Mouse (Mus musculus): ENCODE results near the gene Dagla.

Gene Dagla

DNA sequence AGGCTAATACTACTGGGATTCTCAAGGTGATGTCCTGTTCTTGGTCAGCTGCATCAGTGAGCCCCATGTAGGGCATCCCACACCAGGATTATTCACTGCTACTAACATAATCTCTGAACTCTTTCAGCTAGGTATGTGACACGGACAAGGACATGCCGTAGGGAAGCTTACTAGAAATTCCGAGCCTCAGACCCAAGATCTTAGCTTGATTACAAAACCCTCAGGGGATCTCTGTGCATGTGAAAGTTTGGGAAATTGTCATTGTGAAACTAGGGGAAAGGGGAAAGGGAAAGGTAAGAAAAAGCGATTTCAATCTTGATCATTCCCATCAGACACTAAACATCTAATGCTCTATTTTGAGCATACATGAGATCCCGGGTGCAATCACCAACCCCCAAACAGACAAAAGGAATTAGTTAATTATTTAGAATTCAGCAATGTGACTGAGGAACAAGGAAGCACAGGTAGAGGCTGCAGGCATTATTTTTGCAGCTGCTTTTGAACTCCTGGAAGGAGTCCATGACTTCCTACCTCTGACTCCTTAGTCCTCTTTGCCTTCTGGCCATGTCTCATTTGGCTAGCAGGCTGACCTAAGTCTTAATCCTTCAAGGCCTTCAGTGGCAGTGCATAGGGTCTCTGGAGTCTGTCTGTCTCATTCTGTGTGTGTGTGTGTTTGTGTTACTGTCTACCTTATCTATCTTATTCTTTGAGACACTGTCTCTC lies 2.0 kb upstream of the Dagla start:
- no peak for DNase-seq

DNA sequence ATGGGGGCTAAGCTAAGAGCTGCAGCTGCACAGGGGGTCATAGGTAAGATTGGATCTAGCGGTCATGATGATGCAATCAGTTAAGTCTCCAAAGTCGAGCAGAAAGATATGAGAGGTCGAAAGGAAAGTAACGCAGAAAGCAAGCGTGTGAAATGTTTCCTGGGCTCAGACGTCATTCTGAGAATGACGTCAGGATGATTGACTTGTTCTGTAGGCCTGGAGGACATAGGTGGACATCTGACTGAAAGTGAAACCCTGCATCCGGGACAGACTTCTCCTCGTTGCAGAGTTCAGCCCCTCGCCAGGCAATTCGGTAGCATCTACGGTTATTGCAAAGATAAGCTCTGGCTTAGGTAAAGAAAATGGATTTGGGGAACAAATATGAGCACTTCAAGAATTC lies 963 bp upstream of the Dagla start:
- no peak for DNase-seq

DNA sequence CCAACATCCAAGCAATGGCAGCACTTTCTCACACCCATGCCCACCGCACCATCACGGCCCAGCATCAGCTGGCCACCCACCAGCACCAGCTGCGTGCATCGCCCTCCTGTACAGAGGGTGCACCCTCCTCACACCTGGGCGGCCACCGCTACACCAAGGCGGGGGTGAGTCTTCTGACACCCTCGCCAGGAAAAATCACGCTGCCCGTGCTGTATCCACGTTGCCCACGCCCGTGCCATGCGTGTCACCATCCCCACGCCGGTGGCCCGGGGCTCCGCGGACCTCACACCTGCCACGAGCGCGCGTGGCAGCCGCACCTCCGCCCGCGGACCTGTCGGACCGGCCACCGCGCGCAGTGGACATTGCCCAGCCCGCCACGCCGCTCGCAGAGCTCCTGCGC lies 282 bp downstream of the Dagla start:
- DNase-seq, result no peak

DNA sequence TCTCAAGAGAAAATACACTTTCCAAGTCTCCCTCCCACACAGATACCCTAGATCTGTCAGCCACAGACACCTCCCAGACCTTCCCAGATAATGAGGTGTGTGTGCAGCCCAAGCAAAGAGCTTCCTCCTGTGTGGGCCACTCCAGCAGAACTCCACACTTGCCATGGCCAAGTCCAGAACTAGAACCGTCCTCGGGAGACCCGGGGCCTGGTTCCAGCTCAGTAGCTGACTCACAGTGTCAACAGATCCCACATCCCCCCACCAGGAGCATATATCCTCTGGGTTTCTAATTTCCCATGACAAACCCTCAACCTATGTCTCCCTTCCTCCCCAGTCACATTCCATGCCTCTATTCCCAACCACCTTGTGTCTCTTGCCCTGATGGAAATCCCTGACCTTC lies 1.8 kb downstream of the Dagla start:
- no peak for DNase-seq

DNA sequence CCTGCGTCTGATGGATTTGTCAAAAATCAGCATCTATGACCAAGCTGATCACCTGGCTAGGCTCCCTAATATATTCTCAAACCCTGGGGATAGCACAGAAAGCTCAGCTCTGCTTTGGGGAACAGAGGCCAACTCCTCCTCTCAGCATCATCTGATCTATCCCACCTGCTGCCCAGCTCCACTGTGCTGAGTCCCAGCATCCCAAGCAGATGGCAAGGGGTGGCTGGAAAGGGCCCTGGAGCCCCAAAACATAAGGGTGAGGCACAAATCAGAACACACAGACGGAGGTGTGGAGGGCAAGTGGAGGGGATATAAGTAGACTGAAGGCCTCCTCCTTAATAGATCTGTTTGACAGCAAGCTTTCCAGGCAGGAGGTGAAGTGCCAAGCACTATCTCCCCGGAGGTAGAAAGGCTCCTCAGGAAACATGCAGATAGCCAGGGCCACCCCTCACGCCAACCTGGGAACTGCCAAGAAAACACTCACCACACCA lies 2.8 kb downstream of the Dagla start:
- no peak for DNase-seq

DNA sequence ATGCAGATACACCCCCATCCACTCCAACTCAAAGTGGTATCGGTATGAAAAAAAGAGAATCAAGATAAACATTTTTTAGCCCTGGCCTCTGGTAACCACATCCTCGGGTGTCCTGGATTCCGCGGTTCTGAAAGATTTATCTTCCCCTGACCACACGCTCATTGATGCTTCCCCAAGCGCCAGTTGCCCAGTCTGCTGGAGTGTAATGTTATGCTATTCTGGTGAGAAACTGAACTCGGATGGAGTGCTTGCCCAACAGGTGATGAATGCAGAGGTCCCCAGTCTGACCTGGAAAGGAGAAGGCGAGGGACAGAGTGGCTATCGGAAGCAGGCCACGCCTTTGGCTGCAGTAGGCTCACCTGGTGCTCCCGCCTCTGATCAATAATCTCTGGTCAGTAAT lies 3.4 kb downstream of the Dagla start:
- DNase-seq, result no peak

DNA sequence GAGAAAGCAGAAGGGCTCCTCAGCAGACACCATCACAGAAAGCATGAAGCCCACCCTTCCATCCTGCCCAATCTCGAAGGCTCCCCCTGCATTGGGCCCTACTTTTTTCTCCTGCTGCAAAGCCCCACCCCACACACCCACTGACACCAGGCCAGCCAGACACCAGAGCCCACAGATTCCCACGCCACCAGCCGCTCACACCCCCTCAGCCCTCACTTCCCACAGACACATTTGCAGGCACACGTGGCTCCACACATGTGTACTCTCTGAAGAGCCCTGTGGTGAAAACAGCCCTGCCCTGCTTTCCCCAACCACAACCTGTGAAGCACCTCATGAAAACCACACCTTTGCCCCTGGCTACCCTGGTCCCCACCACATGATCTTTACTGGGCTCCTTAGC lies 3.9 kb downstream of the Dagla start:
- no peak for DNase-seq

DNA sequence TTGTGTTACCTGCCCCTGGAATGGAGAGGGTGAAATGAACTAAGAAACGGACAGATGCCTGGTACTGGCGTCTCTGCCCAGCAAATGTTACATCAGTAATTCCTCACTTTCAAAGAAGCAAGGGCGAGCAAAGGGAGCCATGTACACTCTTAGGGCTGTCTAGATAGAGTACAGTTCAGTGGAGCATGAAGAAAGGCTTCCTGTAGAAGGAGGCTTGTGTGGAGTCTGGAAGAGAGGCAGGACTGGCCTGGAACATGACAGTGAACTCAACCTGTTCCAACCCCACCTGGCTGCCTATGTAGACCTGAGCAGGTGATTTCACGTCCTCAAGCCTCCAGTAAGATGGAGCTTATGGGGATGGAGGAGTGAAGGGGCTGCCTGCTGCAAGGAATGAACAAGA lies 6.4 kb downstream of the Dagla start:
- no peak for DNase-seq

DNA sequence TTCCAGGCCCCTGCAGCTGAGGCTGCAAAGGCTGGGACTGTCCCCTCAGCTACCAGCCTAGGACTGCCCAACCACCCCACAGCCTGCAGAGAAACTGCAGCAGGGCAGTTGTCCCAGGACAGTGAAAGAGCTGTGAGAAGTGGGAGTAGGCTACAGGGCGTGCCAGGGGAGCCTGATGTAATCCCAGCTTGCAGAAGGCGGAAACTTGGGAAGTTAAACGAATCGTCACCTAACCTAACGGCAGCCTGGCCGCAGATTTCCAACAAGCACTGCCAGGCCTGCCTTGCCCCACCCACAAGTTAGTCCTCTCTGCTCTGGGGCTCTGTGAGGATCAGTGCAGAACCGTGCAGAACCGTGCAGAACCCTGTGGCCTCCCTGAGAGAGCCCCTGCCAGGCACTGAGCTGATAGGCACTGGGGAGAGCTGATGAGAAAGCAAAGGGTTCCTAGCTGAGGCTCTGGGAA lies 7.6 kb downstream of the Dagla start:
- no peak for DNase-seq

DNA sequence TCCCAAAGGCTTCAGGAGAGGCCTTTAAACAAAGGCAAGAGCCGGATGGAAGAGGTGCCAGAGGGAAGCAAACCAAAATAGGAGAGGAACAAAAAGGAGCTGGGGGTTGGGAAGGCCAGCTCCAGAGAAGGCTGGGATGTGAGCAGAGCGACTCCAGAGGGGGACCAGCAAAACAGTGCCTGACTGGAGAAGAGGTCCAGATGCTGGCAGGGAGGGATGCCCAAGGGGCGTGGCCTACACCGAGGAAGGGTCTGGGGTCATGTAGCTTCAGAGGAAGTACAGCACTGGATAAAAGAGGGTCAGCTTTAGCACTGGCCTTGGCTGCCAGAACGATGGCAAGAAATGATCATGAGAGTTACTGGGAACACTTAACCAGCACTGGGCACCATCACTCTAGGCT lies 8.4 kb downstream of the Dagla start:
- no peak for DNase-seq

DNA sequence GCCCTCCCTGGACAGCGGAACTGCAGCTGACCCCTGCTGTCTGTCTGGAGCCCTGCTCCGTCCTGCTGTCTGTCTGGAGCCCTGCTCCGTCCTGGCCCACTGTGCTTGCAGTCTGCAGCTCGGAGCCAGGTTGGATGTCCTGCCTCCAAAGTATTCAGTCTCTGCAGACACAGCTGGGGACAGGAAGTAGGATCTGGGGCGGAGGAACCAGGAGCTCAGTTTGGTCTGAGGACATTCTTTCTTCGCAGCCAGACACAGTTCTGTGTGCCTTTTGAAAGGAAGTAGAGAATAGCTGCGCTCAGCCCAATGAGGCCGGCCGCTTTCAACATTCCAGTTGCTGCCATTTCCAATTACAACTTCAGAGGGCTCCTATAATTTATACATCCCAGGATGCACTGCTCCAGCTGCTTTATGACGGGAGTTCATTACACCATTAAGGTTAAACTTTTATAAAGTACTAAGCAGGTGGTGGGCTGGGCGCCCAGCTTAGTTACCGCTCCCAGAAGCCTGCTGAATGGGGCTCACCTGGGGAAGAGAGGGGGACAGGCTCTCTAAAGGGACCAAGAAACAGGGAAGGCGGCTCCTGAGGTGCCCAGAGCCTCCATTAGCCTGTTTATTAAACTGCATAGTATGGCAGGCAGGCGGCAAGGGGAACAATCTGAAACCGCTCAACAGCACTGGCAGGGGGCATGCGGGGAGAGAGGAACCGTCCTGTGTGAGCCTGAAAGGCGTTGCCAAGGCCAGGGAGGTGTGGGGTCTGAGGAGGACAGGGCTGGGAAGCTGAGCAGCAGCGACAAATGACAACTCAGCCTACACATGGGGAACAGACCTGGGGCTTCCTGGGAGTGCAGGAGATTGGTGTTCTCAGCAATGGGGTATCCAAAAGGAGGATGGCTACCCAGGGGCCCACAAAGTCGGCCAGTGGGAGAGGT lies 9.8 kb downstream of the Dagla start:
- no peak for DNase-seq

DNA sequence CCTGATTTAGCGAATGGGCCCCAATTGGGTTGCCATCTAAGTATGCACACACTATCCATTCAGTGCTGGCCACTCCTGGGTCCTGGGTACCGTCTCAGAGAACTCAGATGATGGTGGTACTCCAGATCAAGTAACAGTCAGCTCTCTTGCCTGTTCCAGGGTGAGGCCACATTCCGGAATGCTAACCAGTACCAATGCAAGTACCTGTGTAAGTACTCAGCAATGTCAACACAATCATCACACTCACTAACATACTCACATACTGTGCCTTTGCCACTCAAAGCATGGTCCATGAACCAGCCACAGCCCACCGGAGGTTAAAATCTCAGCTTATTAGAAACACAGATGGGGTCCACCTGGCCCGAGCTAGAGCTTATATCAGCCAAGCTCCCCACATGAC lies 10.7 kb downstream of the Dagla start:
- DNase-seq, result no peak

DNA sequence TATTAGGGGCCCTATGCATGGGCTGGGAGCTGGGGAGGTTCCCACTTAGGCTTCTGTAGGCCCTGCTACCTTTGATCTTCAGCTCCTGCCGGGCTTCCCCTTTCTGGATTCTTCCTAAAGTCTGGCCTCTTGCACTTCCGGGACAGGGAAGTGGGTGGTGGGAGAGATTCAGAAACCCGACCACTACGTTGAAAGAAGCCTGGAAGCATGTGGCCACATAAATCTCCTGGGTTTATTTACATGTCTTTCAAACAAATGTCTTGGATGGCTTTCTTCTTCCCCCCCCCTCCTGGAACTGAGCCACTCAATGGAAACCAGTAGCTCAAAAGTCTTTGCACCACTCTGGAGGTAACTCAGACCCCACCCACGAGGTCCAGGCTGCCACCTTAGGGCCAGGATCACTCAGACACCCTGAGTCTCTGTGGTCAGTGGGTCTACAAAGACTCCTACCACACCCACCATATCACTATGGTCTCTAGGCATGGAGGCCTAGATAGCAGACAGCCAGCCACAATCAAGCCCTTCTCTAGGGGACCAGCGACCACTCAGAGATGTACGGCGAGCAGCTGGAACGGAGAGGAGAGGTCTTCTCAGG lies 12.7 kb downstream of the Dagla start:
- no peak for DNase-seq

DNA sequence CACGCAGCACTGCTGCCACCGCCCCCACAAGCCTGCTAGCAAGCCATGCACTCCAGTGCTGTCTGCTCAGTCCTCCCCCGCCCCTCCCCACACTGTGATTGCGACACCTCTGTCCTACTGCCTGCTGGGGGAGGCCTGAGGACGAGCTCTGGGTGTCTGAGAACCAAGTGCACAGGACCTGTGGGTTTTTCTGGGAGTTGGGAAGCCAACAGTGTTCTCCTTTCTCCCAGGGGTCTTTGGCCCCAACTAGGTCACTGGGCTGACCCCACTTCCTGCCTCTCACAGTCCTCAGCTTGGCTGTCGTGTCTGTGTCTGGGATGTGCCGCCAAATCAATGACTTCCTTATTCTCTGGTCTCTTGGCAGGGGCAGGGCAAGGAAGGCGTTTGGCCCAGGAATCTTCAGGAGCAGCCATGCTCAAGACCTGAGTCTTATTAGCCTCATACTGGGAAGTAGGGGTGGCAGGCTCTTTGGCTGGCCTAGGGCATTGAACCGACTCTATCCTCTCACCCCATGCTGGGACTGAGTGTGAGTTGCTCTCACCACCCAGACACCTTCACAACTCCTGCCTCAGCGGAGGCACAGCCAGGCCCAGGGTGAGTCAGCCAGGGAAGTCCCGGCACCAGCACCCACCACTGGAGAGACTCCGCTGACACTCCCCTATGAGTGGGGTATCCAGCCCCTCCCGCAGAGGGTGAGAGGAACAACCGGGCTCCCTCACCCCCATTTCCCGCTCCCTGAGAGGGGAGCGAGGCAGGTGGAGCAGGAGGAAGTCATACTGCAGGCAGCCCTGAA lies 14.3 kb downstream of the Dagla start:
- DNase-seq, result no peak

DNA sequence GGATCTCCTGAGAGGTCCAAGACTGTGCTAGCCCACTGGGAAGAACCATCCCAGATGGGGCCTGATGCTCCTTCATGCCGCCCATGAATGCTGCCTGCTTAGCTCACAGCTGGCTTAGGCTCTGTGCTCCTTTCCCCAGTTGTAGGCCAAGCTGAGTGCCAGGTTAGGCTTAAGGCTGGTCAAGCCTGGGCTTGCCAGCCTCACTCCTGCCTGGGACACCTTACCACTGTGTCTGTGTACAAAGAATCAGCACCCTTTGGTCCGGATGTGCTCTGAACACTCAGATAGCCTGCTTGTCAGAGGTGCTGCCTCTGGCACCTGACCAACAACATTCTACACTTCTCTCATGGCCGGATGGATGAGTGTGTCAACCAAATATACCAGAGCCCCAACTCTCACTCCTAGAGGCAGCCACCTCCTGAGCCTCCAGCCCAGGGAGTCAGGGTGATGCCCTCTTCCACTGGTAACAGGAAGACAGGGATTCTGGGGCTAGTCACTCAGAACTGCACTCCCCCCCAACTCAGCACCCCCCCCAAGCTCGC lies 15.0 kb downstream of the Dagla start:
- DNase-seq, result no peak

DNA sequence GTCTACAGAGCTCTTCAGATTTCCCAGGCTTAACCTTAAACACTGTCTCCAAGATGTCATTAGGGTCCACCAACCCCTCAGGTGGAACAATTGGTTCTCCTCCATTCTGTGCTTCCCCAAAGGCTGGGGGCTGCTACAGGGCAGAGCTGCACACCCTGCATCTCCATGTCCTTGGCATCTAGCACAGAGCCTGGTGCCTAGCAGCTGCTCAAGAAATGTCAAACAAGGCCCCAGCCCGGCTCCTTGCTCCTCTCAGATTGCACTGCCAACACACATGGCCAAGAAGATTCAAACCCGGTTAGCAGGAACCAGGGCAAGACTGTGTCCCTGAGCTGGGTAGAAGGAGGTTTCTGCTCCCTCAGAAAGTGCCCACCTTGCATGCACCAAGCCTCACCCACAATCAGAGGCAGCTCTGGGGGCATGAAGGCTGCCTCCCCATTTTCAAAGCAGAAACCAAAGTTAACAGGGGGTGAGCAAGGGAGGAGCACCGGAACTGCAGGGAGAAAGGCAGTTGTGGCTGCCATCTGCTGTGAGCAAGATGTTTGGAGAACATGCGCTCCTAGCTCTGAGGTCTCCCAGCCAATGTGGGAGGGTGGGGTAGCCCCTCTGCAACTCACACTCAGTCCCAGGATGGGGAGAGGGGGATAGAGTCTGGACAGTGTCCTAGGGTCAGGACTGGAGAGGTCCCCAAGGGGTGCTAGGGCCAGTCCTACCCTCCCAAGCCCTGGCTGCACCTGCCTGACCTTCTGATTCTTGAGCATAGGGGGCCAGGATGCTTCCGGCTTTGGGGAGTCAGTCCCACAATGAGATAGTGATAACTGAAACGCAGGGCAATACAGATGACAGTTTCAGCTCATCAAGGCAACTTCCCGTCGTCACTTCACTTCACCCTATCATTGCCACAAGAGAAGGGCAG lies 16.3 kb downstream of the Dagla start:
- no peak for DNase-seq

DNA sequence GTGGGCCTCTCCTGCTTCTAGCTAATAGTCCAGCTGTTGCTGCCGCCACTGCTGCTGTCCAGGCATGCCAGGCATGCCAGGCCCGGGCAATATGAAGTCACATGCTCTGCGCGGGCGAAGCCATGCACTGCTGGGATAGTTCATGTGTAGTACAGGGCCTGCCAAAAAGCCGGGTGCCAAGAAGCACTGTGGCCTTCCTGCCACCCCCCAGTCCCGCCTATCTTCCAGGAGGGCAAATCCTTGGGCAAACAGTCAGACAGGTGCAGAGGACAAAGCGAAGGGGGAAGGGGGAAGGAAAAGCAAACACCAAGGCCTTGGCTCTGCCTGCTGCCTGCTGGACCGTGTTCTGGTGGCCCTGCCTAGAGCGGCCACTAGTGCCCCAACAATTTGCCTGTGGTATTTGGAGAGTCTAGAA lies 18.2 kb downstream of the Dagla start:
- no peak for DNase-seq

DNA sequence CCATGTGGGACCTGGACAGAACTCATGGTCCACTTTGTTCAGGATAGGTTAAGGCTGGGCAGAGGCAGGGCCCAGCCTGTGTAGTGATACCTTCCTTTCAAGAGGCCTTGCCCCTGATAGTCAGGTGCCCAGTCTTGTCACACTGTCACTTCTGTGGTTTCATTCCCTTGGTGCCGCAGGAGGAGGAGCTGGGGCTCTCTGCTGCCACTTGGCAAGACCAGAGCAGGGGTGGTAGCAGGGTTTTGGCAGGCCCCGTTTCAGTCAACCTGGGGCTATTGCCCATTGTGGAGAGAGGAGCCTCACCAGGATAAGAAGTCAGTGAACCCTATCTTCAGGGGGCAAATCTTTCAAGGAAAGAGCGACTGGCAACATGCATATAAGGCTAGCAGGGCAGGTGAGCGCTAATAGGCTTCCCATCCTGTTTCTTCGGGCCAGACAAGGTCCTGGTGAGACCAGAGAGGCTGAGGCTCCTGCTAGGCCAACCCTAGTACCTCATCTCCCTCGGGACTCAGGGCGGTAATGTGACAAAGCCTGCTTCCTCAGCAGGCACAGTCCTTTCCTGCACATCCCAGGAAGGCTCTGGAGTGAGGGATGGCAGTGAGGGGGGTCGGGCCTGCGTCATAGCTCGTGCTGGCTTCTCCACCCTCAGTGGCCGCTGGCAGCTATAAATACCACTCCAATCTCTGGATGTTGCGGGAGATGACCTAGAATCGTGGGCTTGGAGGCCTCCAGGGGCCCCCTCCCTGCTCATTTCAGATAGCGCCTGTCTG lies 23.7 kb downstream of the Dagla start:
- DNase-seq, result no peak

DNA sequence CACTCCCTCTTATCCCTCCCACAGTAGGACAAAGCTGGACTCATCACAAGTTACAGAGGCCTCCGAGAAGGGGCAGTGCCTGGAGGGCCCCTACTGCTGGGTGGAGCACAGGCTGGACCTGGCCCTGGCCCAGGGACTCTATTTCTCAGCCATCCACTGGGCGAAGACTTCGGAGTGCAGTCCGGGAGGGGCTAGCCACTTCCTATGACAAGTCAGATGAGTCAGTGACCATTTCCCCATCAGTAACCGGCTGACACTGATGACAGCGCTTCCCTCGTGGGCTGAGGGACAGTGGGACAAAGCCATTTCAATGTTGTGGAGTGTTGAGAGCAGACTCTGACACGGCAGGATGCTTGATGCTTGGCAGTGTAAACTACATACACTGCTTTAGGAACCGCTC lies 25.0 kb downstream of the Dagla start:
- DNase-seq, result no peak

DNA sequence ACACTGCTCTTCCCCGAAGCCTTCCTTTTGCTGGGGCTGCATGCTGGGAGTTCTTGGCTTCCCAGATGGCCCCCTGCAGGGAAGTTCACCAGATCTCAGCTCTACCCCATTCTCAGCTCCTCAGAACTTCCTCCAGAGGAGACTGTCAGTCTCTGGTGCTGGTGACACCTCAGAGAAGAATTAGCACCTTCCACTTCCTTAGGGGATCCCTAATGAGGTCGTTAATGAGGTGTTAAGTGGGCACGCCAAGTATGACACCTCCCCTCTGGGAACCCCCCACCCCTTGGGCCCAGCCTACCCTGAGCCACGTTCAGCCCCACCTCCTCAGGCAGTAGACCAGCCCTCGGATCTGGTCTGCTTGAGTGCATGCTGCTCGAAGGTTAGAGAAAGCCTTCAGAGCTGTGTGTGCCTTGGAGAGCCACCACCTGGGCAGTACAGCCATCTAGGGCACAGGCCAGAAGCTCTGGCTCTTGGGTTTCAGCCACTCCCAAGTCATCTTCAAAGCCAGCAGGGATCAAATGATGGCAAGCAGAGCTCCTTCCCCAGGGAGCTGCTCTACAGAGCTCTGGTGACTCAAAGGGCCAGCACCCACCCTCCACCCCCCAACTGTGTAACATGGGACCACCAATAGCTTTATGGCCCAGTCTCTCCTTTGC lies 25.9 kb downstream of the Dagla start:
- DNase-seq, result no peak
